Mouse (Mus musculus) brain, adult 10 weeks (tissue): ENCODE results near the gene Cers5. TPM values are rescaled to one million over a fixed set of nuclear protein-coding genes. Genes with fewer than 3 reads are reported as not detected.

Source experiments
- polyA plus RNA-seq: library from polyadenylated mRNA; stranded (reverse); fragments of 350-450 nt; fragmentation: Illumina TruSeq; extraction: RNeasy Lipid Tissue Mini Kit (QIAGEN cat#74804); gene quantifications from one replicate; pipeline ENCODE4 v1.2.3, GENCODE M21; 2015; ENCODE audit warnings: low read depth, low replicate concordance

Cers5 gene
- polyA plus RNA-seq = 39.3 TPM

GRCm38 (mm10) chr15:99772881-99772924, at the start of gene Cers5:
TSS of gene Cers5 (minus strand) at chr15:99772885.

GRCm38 (mm10) chr15:99725341-99726155, 47.1 kb downstream of the Cers5 start, which contains the start of gene Cox14:
TSS of gene Cox14 (plus strand) at chr15:99725618.

GRCm38 (mm10) chr15:99717386-99718334, 55.0 kb downstream of the Cers5 start, which contains the start of gene Gpd1:
TSS of gene Gpd1 (plus strand) at chr15:99717515.

GRCm38 (mm10) chr15:99705440-99706048, 67.1 kb downstream of the Cers5 start, which contains the start of gene Gm17349:
TSS of gene Gm17349 (minus strand) at chr15:99705490.

DNA sequence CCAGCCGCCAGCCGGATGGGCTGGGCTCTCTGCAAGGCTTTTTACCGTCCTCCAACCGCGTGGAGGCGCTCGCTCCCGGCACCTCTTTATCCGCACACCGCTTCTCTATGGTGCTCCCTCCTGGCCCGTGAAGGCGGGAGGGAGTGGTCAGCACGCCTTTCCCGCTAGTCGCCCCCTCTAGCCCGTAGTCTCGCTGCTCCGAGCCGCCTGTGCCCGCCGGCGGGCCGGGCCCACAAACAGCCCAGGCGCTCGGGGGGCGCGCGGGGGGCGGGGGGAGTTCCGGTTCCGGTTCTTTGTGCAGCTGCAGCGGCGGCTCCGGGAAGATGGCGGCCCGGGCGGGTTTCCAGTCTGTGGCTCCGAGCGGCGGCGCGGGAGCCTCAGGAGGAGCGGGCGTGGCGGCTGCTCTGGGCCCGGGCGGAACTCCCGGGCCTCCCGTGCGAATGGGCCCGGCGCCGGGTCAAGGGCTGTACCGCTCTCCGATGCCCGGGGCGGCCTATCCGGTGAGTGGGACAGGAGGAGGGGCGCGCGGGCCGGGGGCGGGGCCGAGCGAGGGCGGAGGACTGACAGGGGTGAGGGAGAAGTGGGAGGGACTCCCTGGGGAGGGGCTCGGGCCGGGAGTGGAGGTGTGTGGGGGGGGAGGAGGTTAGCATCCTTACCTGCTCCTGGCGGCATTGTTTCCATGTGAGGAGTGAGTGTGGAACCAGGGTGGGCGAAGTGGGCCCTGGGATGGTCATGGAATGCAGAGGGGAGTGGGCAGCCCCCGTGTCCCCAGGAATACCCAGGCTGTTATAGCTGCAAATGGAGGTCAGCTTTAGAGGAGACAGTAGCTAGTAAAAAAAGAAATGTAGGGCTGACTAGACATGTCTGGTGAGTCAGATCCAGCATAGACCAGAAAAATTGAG, 70.4 kb downstream of the Cers5 start, which contains the start of gene Smarcd1:
TSS of gene Smarcd1 (plus strand) at position 131 of the 902 bp plus-strand sequence.

Other genes with a start within 250 kb of the Cers5 start
- gene Faim2, start 244.7 kb downstream of the Cers5 start, polyA plus RNA-seq = 375 TPM
- gene Aqp2, start 193.8 kb downstream of the Cers5 start, polyA plus RNA-seq = not detected
- gene Aqp5, start 182.1 kb downstream of the Cers5 start, polyA plus RNA-seq = 0.62 TPM
- not detected for gene Aqp6, start 171.5 kb downstream of the Cers5 start, polyA plus RNA-seq
- 12.5 TPM for gene Racgap1, start 121.2 kb downstream of the Cers5 start, polyA plus RNA-seq
- 47.8 TPM for gene Asic1, start 102.5 kb downstream of the Cers5 start, polyA plus RNA-seq
- gene Smarcd1, start 70.8 kb downstream of the Cers5 start, polyA plus RNA-seq = 94.7 TPM
- gene Gm17349, start 67.4 kb downstream of the Cers5 start, polyA plus RNA-seq = not detected
- gene Gpd1, start 55.4 kb downstream of the Cers5 start, polyA plus RNA-seq = 83.4 TPM
- 204 TPM for gene Cox14, start 47.3 kb downstream of the Cers5 start, polyA plus RNA-seq
- gene Lima1, start 102.6 kb upstream of the Cers5 start, polyA plus RNA-seq = 8.2 TPM
- gene Fam186a, start 194.2 kb upstream of the Cers5 start, polyA plus RNA-seq = 0.04 TPM
- 22.1 TPM for gene Larp4, start 197.2 kb upstream of the Cers5 start, polyA plus RNA-seq